Mouse (Mus musculus): ENCODE data around the gene Klk1b11.
"Not testable (repeated sequence)": the region's sequence is repeated elsewhere in the genome, so short reads cannot be mapped to it uniquely, and the experiment has no call there.

Klk1b11 gene

GRCm38 (mm10) chr7:43995577-43995976 lies at the start of gene Klk1b11:
Gene Klk1b11, plus strand, starts transcription at chr7:43995877.
- not testable (repeated sequence) for DNase-seq (ENCODE audit: low read depth, low spot score)

GRCm38 (mm10) chr7:43950364-43950763 lies 45.3 kb upstream of the Klk1b11 start, which contains the start of gene Klk1b8:
Gene Klk1b8, plus strand, starts transcription at chr7:43950664.
- no peak for DNase-seq (ENCODE audit: low read depth, low spot score)

GRCm38 (mm10) chr7:43952703-43953102 lies 43.0 kb upstream of the Klk1b11 start:
- DNase-seq (ENCODE audit: low read depth, low spot score) = no peak

- no peak for DNase-seq (ENCODE audit: low read depth, low spot score)
Observed at GRCm38 (mm10) chr7:43966451-43966850, 29.2 kb upstream of the Klk1b11 start, which contains the start of gene Klk1b1. Gene Klk1b1, plus strand, starts transcription at chr7:43966751.

- no peak for DNase-seq (ENCODE audit: low read depth, low spot score)
Observed at GRCm38 (mm10) chr7:43967058-43967457, 28.6 kb upstream of the Klk1b11 start.

- DNase-seq (ENCODE audit: low read depth, low spot score) = no peak
Observed at GRCm38 (mm10) chr7:43967612-43968011, 28.1 kb upstream of the Klk1b11 start.

GRCm38 (mm10) chr7:43975761-43976160 lies 19.9 kb upstream of the Klk1b11 start, which contains the start of gene Klk1b9:
Gene Klk1b9, plus strand, starts transcription at chr7:43976061.
- DNase-seq (ENCODE audit: low read depth, low spot score) = not testable (repeated sequence)

GRCm38 (mm10) chr7:43985657-43986056 lies 10.0 kb upstream of the Klk1b11 start:
- DNase-seq (ENCODE audit: low read depth, low spot score) = no peak

- DNase-seq (ENCODE audit: low read depth, low spot score) = not testable (repeated sequence)
Observed at GRCm38 (mm10) chr7:43994821-43995220, 856 bp upstream of the Klk1b11 start.

- DNase-seq (ENCODE audit: low read depth, low spot score) = no peak
Observed at GRCm38 (mm10) chr7:44004847-44005246, 9.2 kb downstream of the Klk1b11 start.

GRCm38 (mm10) chr7:44011868-44012267 lies 16.2 kb downstream of the Klk1b11 start, which contains the start of gene Klk1b26:
Gene Klk1b26, plus strand, starts transcription at chr7:44012168.
- not testable (repeated sequence) for DNase-seq (ENCODE audit: low read depth, low spot score)

GRCm38 (mm10) chr7:44014666-44015065 lies 19.0 kb downstream of the Klk1b11 start:
- DNase-seq (ENCODE audit: low read depth, low spot score) = not testable (repeated sequence)

GRCm38 (mm10) chr7:44015071-44015470 lies 19.4 kb downstream of the Klk1b11 start:
- DNase-seq (ENCODE audit: low read depth, low spot score) = no peak
